Mouse (Mus musculus) T-helper 2 cell (primary cell): Measurements from ENCODE around the gene Epha1.

Experiments used
- in situ Hi-C: fragments of 300-600 bp; cut with MboI, MseI; formaldehyde crosslinking; loops from one replicate; pipeline ENCODE4 v1.15.1; 2025; ENCODE audit warnings: high pct_unique_total_duplicates

Epha1 gene

GRCm38 (mm10) chr6:42375131-42375530, 2.1 kb upstream of the Epha1 start:
- in situ Hi-C loops, result loop anchor here (5.0 to 25.0 kb wide), 4 partner anchors 58 to 1287 kb away; partner anchors contain the start of gene Tpk1

- in situ Hi-C loops, result loop anchor here (5.0 to 25.0 kb wide), 4 partner anchors 57 to 1288 kb away; partner anchors contain the start of gene Tpk1
Measured at GRCm38 (mm10) chr6:42374701-42375100, 1.6 kb upstream of the Epha1 start.

GRCm38 (mm10) chr6:42373669-42374430, 782 bp upstream of the Epha1 start:
- in situ Hi-C loops, result no loop called here

- in situ Hi-C loops, result no loop called here
Measured at GRCm38 (mm10) chr6:42372421-42372815, 650 bp downstream of the Epha1 start.

GRCm38 (mm10) chr6:42372001-42372400, 1.1 kb downstream of the Epha1 start:
- in situ Hi-C loops, result no loop called here

GRCm38 (mm10) chr6:42370630-42371363, 2.3 kb downstream of the Epha1 start:
- in situ Hi-C loops, result no loop called here

GRCm38 (mm10) chr6:42369870-42370269, 3.2 kb downstream of the Epha1 start:
- in situ Hi-C loops, result no loop called here

- in situ Hi-C loops, result no loop called here
Measured at GRCm38 (mm10) chr6:42365215-42365614, 7.9 kb downstream of the Epha1 start.

- in situ Hi-C loops, result no loop called here
Measured at GRCm38 (mm10) chr6:42364607-42365006, 8.5 kb downstream of the Epha1 start.

GRCm38 (mm10) chr6:42364066-42364465, 9.0 kb downstream of the Epha1 start:
- in situ Hi-C loops, result no loop called here

- in situ Hi-C loops, result no loop called here
Measured at GRCm38 (mm10) chr6:42362974-42363373, 10.1 kb downstream of the Epha1 start.

- in situ Hi-C loops, result no loop called here
Measured at GRCm38 (mm10) chr6:42362497-42362896, 10.6 kb downstream of the Epha1 start.

GRCm38 (mm10) chr6:42362074-42362473, 11.0 kb downstream of the Epha1 start:
- in situ Hi-C loops, result no loop called here

GRCm38 (mm10) chr6:42361041-42361895, 11.8 kb downstream of the Epha1 start:
- in situ Hi-C loops, result no loop called here

GRCm38 (mm10) chr6:42360231-42360840, 12.7 kb downstream of the Epha1 start:
- in situ Hi-C loops, result no loop called here

GRCm38 (mm10) chr6:42359364-42360147, 13.5 kb downstream of the Epha1 start:
- in situ Hi-C loops, result no loop called here

- in situ Hi-C loops, result no loop called here
Measured at GRCm38 (mm10) chr6:42358901-42359300, 14.2 kb downstream of the Epha1 start.

- in situ Hi-C loops, result no loop called here
Measured at GRCm38 (mm10) chr6:42357901-42358300, 15.2 kb downstream of the Epha1 start.

- in situ Hi-C loops, result no loop called here
Measured at GRCm38 (mm10) chr6:42356913-42357312, 16.2 kb downstream of the Epha1 start.

- in situ Hi-C loops, result no loop called here
Measured at GRCm38 (mm10) chr6:42355794-42356600, 17.1 kb downstream of the Epha1 start.
